Mouse (Mus musculus): ENCODE results near the gene Rhobtb1.
A peak's percentile ranks its signal among the peaks of the same experiment; 100 is the strongest.

Gene Rhobtb1

GRCm38 (mm10) chr10:69165847-69166246, 14.6 kb downstream of the Rhobtb1 start:
- no peak for DNase-seq

- DNase-seq, result no peak
Measured at GRCm38 (mm10) chr10:69166514-69166913, 15.3 kb downstream of the Rhobtb1 start.

GRCm38 (mm10) chr10:69172412-69172811, 21.2 kb downstream of the Rhobtb1 start:
- DNase-seq, result no peak

GRCm38 (mm10) chr10:69176116-69176515, 24.9 kb downstream of the Rhobtb1 start:
- no peak for DNase-seq

DNA sequence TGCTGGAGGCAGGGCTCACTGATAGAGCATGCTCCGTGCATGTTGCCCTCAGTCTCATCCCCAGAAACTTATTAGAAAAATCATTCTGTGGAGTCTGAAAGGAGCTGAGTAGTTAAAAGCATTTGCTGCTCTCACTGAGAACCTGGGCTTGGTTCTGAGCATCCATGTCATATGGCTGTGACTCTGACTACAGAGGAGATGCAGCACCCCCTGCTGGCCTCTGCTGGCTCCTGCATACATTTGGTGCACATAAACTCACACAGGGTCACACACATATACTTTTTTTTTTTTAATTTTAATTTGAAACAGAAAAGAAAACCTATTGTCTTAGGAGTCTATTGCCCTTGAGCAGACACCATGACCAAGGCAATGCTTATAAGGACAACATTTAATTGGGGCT, 28.1 kb downstream of the Rhobtb1 start:
- DNase-seq, result no peak

GRCm38 (mm10) chr10:69180997-69181396, 29.8 kb downstream of the Rhobtb1 start:
- DNase-seq, result no peak

DNA sequence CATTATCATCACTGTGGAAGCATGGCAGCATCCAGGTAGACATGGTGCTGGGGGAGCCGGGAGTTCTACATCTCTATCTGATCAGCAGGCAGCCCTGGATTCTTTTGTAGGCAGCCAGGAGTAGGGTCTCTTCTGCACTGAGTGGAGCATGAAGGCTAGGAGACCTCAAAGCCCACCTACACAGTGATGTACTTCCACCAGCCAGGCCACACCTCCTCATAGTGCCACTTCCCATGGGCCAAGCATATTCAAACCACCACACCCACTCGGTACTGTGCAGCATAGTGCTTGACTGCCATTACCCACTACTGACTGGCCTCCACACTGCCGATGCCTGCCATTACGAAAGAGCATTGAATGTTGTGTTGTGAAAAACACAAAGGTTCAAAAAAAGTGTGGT, 33.7 kb downstream of the Rhobtb1 start:
- no peak for DNase-seq

DNA sequence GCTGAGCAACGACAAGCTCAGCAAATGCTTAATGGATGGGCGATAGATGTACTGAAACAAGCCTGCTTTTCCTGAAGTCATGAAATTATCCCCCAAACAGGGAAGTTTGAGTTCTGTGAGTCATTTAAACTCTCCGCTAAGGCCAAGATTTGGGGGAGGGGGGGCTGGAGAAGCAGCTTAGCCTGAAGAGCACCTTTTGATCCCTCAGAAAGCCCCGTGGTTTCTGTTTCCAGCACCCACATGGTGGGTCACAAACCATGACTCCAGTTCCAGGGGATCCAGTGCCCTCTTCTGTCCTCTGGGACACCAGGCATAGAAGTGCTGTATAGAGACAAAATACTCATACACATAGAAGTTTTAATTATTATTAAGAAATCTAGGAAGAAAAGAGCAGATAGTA, 34.2 kb downstream of the Rhobtb1 start:
- no peak for DNase-seq

DNA sequence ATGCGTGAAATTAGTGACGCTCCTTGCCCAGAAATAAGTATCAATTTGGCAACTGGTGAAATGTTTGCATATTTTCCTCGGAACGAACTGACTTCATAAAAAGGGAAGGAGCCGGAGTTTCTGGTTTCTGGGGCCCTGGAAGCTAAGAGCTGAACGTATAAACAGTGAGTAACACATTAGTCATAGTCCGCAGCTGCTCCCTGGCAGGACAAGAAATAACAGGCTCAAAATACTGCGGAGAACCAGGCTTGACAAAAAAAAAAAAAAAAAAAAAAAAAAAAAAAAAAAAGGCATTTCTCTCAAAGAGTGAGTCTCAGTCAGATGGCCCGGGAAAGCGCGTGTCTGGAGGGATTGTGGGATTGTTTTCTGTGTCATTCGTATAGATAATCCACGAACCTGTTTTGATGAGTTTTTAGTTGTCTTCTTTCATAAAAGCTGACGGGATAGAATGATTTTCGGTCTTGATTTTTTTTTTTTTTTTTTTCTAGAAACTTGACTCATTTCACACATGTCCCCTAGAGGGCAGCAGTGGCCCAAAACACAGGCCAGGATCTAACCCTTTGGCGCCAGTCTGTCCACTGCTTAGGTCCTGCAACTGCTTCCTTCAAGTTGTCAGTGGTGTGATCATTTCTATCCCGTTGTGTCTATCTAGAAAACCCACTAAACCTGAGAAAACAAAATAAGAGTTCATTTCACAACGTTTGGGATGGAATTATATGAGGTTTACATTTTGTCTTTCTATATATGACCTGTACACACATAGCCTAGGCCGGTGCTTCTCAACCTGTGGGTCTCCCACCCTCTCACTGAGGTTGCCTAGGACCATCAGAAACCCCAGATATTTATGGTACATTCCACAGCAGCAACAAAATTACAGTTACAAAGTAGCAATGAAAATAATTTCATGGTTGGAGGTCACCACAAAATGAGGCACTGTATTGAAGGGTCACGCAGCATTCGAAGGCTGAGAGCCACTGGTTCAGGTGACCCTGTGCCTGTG, 35.0 kb downstream of the Rhobtb1 start:
- peak; percentile 68 for DNase-seq

- DNase-seq, result no peak
Measured at GRCm38 (mm10) chr10:69187773-69188443, 36.7 kb downstream of the Rhobtb1 start.

GRCm38 (mm10) chr10:69190434-69191160, 39.4 kb downstream of the Rhobtb1 start:
- DNase-seq, result no peak

GRCm38 (mm10) chr10:69192266-69192665, 41.0 kb downstream of the Rhobtb1 start:
- no peak for DNase-seq

DNA sequence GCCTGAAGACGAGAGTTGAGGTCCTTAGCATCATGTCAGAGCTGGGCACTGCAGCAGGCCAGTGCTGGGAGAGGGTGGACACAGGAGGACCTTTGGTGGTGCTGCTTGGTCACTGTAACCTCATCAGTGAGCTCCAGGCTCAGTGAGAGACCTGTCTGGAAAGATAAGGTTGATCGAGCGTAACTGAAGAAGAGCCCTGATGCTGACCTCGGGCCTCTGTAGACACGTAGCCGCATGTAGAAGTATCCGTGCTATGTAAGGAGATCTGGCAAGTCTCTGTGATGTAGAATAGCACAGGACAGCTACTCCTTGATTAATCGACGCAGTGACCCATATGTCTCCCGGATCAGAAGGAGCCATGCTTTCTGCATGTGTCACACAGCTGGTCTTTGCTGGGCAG, 42.5 kb downstream of the Rhobtb1 start:
- no peak for DNase-seq

GRCm38 (mm10) chr10:69204677-69205400, 53.6 kb downstream of the Rhobtb1 start:
- DNase-seq, result no peak

DNA sequence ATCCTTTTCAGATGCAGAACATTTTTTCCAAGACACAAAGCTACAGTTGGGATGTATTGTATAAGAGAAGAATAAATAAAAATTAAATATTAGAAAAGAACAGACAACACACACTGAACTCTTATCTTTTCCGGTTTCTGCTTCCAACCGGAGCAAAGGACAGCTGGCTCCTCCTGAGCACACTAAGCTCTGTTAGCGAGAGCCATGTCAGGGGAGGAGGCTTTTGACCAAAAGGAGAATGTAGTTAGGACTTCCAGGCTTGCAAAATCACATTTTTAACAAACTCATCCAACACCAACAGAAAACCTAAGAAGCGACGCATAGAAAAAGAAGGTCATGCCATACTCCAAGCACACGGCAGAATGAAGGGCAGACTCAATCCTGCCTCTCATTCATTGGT, 54.8 kb downstream of the Rhobtb1 start:
- no peak for DNase-seq

DNA sequence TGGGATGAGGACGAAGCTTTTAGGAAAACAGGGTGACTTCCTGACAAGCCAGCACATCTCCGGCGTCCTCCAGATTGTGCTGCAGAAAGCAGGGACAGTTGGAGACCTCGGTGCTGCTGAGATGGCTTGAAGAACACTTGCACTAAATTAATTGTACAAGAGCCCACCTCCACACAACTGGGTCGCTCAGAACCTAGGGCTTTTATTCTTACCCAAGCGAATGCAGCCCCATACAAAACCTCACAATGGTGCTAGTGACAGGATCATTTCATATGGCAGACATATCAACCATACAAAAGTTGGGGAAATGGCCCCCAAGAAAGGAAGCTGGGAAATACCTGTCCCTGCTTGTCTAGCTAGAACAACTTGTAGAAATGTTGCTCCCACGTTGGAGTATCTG, 56.2 kb downstream of the Rhobtb1 start:
- DNase-seq, result no peak

DNA sequence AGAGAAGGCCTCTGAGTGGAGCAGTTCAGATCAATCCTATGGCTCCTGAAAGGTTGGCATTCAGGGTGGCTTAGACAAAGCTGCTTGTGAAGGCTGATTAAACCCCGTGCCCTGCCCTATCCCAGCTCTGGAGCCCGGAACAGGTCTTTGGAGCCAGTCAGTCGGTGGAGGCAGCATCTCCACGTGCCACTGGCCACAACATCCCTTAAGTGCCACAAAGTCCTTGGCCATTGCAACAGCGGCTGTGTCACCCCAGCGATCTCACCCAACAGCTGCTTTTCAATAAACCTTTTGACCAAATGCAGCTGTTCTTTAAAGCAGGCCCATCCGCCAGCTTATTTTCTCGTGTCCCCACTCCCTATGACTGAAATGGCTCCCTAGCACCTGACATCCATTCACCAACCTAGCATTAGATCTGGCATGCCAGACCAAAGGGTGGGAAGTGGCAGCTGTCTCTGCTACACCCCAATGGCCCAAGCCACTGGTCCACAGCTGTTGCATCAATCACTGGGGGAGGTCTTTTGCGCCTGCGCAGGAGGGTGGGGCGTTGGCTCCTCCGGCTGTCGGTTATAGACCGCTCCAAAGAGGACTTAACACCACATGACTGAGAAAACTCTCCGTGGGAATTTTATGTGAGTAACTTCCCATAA, 56.9 kb downstream of the Rhobtb1 start:
- no peak for DNase-seq

- no peak for DNase-seq
Measured at GRCm38 (mm10) chr10:69208705-69209104, 57.5 kb downstream of the Rhobtb1 start.

DNA sequence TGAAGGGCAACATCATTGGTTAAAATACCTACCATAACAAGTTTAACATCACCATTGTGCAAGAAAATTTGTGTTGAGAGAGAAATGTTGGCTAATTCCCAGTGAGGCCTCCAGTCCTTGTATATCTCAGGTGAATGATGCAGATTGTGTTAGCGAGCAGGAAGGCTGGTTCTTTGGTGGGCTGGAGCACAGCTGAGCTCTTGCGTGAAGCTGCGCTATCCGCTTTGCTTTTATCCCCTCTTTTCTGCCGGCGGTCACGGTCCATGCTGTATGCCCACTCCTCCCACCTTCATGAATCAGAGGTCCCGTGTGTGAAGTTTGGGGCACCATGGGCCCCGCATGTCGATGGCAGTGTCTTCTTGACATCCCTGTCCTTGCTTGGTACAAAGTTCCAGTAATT, 58.8 kb downstream of the Rhobtb1 start:
- DNase-seq, result no peak

GRCm38 (mm10) chr10:69210659-69211058, 59.4 kb downstream of the Rhobtb1 start:
- DNase-seq, result no peak

GRCm38 (mm10) chr10:69211560-69211959, 60.3 kb downstream of the Rhobtb1 start:
- DNase-seq, result no peak

GRCm38 (mm10) chr10:69211976-69212375, 60.7 kb downstream of the Rhobtb1 start:
- DNase-seq, result no peak
